Mouse (Mus musculus): ENCODE measurements around the gene Lpp.

- TF ChIP-seq CTCF (IDR thresholded peaks at IDR 0.05; ENCODE audit: borderline replicate concordance, insufficient read depth, low read length) (no peak), POLR2A (IDR thresholded peaks at IDR 0.05; ENCODE audit: low read depth, low read length) (no peak)
These were observed 98.1 kb downstream of the Lpp start for GRCm38 (mm10) chr16:24491486-24491758.
